Mouse (Mus musculus) kidney, postnatal 36 days (tissue): ENCODE measurements at regions not wholly inside any gene's neighbourhood (a gene's known extent, or its start where the extent isn't known, plus 50 kb on each side); places are given as distances from the start of the nearest gene placed in this dataset.

ENCODE experiments used
- DNase-seq, 2 experiments: peaks; one replicate each; pipeline ENCODE4 v3.0.0; 2021 to 2022; ENCODE audit warnings: mixed read lengths in 2 of 2

DNA sequence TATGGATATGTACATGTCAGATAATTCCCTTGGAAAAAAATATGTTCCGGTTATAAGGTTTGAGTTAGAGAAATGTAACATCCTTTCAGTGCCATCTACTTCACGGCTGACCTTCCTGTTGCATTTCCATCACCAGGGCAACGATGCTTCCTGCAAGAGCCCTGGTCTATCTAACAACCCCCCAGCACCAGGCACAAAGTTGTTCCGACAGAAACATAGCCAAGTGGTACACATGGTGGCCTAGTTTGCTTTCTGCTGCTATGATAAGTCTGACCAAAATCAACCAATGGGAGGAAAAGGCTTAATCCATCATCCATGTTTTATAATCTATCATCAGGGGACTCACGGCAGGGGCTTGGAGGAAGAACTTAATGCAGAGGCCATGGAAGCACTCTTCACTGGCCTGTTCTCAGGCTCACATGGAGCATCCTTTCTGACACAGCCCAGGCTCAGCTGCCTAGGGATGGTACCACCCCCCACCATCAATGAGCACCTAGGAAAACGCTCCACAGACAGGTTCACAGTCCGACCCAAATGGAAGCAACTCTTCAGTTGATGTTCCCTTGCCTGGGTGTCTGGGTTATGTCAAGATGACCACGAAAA is 372.2 kb downstream of the Cbln4 start:
- DNase-seq, result no peak

DNA sequence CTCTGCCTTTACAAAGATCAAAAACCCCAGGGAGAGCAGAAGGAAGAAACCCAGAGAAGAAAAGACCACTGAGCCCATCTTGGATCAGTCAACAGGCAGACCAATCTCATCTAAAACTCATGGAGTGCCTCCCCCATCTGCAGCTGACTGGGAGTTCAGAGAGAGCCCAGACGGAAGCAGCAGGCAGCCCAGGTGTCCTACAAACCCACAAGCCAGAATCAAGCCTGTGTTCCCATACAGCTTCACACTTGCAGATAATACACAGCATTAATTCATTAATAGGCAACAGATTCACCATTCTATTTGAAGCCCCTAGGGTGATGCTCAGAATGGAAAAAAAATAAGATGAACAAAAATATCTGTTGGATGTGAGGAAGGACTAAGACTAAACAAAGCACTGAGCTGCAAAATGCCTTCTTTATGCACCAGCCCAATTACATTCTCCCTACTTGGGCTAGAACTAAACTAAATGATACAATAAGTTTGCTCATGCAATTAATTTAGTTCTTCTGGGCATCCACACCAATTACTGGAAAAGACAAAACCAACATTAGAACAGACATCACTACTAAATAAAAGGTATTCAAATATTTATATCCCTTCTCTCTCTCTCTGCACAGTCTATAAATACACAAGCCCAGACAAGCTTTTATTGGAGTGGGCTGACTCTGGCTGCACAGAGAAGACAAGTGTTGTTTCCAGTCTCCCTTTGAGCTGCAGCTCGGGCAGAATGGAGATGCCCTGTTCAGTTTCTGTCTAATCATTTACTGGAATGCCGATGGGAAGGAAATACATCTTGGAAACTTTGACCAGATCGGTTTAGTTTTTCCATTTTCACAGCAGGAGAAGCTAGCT is 374.2 kb downstream of the Cbln4 start:
- DNase-seq, result peak; percentile 10 to 17

DNA sequence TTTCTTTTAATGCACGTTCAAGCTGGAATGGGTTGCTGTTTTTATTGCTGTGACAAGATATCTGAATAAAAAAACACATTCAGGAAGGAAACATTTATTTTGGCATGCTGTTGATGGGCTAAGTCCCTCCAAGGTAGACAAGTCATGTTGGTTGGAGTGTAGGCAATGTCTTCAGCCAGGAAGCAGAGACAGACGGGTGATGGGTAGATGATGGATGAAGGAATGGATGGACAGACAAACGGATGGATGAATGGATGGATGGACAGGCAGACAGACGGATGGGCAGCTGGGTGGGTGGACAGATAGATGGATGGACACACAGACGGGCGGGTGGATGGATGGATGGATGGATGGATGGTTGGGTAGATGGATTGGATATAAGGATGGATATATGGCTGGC is 380.7 kb downstream of the Cbln4 start:
- no peak for DNase-seq

DNA sequence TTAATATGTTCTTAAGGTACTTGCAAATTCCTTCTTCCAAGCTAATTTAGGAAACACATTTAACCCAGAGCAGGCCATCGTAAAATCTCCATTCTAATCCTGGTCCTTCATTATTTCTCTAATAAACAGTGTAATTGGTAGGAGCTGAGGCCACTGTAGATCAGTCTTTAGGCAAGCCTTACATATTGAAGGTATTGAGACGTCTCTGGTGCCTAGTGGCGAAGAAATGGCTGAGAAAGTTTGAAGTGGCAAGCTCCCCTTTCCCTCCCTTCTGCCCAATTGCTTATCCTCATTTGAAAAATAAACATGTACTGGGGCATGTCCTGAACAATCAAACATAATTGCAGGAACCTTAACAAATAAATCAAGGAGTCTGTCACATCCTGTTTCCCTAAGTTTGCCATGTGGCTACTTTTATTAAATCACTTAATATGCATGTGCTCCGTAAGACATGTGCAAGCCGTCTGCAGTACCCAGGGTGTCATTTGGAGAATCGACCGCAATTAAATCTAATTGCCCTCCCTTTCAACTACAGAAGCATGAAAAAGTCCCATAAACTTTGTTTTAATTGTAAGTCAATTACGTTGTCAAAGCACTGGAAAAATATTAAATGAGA is 381.3 kb downstream of the Cbln4 start:
- peak in 1 of 2 experiments; percentile 12 for DNase-seq

DNA sequence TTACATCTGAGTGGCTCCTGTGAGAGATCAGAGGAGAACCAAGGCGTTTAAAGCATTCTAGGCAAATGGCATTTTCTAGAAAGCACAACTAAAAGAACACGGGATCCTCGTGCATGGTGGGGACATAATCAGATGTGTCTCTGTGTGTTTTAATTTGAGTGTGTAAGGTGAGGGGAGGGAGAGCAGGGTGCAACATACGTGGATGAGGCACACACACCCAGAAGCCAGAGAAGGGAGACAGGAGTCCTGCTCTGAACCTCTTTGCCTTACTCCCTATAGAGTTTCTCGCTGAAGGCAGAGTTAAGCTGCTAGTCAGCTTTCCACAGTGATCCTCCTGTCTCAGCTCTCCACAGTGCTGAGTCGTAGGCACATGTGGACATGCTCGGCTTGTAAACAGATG is 386.1 kb downstream of the Cbln4 start:
- no peak for DNase-seq

DNA sequence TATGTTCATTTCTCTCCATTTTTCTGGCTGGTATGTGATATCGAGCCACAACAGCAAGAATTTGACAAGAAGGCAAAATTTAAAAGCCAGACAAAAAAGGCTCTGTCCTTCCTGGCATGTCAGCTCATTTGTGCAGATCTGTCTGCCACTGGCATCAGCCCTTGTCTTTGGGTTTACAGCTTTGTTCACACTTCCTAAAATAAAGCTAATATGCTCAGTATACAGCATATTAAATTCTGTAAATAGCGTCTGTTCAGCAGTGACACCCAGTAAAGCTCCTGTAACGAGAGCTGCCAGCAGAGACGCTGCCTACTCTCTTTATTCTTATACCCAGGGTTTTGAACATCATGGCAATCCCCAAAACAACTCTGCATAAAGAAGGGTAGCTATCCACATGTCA is 401.5 kb downstream of the Cbln4 start:
- DNase-seq, result no peak

DNA sequence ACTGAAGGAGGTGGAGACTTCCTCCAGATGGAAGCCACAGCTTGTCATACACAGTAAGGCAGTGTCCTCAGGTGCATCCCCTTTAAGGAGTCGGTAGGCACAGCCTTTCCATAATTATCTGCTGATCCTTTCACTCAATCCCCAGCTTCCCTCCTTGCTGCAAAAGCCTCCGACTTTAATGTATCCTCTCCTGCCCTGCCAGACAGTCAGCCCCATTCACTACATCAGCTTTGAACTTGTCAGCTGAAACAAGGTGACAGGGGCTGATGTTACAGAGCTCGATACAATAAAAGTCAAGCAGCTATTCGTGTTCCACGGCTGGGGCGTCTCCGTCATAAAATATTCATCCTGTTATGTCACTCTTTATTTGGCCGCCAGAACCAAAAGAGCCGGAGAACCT is 402.8 kb downstream of the Cbln4 start:
- no peak for DNase-seq

DNA sequence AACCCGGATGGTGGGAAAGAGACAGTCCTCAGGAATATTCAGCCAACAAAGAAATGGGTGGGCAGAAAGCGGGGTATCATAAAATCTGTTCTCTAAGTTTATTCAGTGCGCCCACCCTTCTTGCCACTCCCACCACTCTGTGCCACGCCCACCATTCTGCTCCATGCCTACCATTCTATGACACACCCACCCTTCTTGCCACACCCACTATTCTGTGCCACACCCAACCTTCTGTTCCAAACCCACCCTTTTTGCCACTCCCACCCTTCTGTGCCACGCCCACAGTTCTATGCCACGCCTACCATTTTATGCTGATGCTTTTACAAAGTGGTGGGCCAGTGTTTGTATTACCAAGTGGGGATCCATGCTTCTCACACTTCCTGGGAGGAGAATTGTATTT is 404.3 kb downstream of the Cbln4 start:
- DNase-seq, result no peak

DNA sequence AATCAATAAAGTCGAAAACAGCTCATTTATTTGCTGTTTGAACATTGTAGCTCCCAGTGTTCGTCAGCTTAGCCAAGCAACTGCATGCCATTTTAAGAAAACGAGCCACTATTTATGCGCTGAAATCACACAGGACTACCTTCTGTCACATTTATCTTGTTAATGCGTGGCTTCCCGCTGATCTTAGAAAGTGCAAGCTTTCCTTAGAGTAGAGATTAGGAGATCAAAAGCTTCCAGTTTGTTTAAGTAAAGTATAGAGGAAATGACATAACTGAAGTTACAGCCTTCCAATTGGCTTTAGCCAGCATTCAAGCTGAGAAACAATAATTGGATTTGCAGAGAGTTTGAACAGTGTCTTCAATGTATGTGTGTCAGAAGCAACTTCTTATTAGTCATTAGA is 406.4 kb downstream of the Cbln4 start:
- DNase-seq, result no peak

DNA sequence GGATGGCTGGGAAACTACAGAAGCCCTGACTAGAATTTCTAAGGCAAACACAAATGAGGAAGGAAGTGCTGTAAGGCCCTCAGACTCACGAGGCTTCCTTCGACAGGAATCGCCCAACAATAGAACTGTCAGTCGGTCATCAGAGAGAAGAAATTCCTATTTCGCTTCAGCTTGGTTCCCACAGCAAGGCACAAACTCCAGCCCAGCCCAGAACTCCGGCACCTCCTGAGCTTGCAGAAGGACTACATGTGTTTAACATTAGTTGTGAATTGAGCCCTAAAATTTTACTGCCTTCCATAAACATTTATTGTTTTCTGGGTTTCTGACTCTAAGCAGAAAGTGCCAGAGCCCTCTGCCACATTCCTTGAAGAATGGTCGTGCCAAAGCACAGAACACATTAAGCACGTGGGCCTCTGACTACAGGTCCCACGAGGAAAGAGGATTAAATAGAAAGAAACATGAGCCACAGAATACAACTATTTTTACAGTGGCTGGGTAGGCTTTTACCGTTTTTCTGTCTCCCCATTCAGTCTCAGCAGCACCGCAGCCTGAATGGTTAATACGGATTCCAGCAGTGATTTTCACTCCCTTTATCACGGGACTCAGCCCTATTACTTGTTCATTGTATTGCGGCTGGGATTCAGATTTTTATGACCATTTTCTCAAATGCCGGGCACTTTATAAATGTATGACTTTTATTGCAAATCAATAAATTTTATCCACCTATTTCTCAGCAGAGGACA is 409.7 kb downstream of the Cbln4 start:
- DNase-seq, result peak; percentile 48 to 54

DNA sequence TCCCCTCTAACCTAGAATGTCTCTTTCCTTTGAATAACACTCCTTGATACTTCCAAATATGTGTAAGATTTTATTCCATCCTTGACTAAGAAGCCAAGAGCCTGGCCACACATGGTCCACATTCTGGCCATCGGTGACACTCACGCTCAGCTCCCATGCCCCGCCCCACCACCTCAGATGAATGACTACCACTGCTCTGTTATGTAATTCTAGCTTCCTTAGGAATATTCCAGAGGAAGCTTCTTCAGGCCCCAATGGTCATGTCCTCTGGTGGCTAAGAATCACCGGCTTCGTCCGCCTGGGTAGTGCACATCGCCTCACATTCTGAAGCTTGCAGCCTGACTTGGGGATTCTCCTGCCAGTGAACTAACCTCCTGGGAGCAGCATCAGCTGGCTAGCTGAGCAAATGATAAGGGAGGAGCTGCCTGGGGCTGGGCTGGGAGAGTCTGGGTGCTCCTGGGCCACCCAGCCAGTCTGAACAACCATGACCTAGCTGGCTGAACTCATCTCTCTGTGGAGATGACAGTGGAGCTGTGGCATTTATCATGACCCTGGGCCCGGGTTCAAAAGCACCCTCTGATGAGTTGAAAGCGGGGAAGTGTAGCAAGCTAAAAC is 413.1 kb downstream of the Cbln4 start:
- peak; percentile 45 to 64 for DNase-seq

DNA sequence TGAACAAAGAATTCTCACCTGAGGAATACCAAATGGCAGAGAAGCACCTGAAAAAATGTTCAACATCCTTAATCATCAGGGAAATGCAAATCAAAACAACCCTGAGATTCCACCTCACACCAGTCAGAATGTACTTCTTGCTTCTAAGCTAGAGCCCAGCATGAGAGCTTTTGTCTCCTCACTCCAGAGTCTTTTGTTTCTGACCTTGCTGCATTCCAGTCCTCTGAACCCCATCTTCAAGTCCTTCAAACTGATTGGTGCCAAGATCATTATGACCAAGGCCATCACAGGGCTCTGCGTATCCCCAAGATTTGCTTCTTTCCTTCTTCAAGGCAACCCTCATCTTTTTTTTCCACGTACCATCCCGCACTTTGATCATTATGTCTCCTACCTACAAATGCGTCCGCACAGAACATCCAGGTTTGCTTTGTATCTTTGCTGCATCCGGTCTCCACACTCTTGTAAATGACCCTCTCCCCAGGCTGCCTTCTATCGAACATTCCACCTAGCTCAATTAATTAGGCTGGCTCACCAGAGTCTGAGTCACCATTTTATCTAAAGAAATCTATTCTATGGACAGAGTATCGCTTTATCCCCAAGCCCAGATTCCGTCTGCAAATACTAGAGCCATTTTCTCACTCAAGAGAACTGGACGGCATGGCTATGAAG is 414.9 kb downstream of the Cbln4 start:
- no peak for DNase-seq

DNA sequence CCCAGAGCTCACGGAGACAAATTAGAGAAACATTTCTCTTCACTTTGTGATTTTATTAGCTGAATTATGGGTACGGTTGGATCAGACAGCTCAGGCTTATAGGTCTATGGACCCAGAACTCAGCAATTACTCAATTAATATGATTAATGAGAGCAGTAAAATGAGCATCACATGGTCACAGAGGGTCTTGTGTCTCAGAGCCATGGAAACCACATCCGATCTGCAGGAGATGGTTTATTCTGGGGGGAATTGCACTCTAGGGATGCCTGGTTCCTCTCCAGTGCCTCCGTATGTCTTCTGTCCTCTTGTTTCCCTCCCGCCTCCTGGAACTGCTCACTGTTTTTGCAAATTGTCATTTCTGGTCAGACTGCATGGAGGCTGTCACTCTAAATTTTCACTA is 422.6 kb downstream of the Cbln4 start:
- no peak for DNase-seq

DNA sequence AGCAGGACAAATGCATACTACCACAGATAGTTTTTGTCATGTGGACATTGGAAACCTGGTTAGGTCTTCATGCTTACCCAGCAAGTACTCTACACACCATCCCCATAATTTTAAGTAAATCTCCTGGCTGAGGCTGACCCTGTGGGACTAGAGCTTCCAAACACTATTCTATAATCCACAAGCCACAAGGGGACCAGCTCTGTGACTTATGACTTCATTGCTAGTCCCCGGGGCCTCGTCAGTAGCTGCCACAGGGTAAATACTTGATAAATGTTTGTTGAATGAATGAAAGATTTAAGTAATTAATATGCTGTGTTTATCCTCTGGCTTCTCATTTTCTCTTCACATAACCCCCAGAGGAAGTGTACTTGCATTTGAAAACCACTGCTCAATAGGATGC is 423.0 kb downstream of the Cbln4 start:
- no peak for DNase-seq

DNA sequence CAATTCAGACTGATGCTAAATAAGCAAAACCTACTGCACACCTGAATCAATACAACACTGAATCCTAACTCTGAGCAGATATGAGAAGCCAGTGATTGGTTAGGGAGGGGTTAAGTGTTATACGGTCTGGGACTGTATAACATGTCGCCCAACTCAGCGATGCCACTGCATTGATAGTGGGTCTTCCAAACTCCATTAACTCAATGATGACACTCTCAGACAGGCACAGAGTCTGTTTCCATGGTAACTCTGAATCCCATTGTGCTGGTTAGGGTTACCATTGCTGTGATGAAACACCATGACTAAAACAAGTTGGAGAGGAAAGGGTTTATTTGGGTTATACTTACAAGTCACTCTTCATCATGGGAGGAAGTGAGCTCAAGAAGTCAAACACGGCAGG is 424.5 kb downstream of the Cbln4 start:
- DNase-seq, result no peak

DNA sequence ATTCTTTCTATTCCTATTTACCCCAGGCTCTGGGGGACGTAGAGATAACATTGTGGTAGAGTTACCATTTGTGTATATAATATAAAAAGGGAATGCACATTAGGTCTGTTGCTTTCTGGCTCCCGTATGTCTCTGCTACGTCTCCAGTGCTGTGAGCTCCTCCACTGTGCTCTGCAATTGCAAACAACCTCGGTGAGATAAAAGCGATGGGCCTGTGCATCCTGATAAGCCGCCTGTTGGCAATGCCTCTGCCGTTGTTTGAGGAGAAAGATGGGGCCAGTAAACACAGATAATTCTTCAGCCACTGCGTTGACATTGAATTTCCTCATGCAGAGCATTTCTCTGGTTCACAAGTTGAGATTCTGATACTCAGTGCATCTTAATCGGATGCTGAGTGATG is 424.9 kb downstream of the Cbln4 start:
- no peak for DNase-seq

DNA sequence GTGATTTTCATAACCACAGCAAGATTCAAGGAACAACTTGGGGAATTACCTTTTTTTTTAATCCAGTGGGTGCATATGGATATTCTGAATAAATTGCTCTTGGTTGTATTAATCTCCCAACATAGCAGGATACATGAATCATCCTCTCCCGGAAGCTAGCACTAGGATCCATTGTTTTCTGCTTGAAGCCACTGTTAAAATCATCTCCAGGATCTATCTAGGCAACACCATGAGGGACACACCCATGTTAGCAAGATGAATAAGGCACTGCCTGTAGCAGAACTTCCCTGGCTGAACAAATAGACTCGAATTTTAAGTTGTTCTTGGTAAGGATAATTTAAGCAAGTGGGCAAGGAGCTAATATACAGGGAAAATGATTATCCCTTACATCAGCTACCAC is 427.8 kb downstream of the Cbln4 start:
- peak in 1 of 2 experiments; percentile 20 for DNase-seq

DNA sequence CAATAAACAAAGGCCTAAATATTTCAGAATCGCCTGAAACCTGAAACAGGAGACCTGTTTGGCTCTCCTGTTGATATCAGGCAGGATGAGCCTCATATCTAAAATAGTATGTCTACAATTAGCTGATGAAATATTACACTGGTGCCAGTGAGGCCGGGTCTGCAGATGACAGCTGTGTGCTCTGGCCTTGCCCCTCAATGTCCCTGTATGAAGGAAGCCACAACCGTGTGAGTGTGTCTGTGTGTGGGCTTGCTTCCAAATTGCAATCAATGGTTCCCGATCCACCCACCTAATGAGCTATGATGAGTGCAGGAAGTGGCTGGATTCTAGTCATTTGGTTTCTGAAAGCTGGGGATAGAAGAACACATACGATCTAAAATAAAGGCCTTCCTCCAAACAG is 438.2 kb downstream of the Cbln4 start:
- no peak for DNase-seq

DNA sequence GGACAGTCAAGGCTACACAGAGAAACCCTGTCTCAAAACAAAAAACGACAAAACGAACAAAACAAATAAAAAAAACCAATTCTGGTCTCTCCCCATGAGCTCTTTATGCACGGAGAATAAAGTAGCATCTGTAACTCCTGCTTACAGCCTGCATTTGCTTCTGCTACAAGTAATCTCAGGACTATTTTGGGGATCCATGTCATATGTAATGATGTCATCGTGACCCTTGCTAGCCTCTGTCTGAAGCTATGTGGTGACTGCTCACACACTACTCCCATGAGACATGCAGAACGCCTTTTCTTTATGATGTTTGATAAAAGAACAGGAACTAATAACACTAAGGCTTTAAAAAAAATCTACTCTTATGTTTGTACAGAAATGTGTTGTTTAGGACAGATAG is 448.0 kb downstream of the Cbln4 start:
- DNase-seq, result no peak

DNA sequence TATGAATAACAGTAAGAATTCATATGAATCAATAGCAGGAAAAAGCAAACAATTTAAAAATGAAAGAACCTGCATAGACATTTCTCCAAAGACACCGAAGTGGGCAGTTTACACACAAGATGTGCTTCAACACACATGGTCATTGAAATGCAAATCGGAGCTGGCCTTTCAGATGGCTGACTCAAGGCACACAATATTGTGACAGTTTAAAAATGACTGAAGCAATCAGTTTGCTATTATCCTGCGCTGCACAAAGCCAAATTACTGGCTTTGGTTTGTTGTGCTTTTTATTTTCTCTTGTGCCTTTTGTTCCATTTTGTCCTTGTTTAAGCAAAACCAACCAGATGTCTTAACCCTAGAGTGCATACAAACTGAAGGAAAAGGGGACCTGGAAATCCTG is 449.4 kb downstream of the Cbln4 start:
- no peak for DNase-seq

DNA sequence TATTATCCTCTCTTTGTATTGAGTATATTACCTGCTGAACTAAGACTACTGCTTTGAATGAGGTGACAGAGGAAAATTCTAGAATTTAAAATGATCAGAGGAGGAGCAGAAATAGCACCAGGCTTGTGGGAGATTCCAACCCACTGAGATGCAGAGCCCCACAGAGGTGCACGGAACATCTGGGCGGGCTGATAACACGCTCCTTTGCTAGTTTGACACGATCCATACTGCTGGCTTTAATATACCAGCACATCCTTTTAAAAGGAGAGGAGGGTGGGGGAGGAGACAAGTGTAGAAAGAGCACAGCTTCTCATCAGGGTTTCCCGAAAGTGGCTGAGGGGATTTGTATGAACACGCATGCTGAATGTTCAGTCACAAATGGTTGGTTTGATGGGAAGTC is 451.0 kb downstream of the Cbln4 start:
- DNase-seq, result no peak

DNA sequence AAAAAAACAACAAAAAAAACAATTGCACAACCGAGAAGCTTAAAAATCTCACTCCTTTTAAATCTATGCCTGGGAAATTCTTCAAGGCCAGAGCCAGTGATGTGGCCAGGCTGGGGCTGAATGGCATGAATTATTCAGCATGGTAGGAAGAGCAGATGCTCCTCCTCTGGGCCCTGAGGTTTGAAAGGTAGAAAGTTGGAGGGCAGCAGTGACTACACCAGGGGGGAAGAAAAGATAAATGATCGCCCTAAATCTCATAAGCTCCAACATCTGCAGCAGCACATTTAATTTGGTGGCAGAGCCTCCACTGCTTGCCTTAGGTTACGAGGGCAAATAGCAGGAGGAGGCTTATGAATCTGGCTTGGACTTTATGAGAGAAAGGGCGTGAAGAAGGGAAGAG is 455.1 kb downstream of the Cbln4 start:
- DNase-seq, result no peak

DNA sequence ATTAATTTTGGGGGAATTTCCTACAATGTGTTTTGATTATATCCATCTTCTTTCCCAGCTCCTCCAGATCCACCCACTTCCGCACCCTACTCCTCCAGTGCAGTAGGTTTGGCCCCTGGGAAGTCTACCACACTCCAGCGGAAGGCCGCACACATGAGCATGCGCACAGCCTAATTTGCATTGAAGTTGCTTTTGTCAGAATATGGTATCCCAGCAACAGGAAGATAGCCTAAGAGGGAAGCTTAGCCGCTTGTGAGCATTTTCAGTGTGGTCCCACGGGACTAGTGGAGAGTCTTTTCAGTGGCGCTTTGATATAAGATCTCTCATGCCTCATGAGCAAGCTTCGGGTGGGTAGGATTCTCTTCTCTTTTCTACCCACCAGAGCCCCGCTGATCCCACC is 455.6 kb downstream of the Cbln4 start:
- no peak for DNase-seq
